Mouse (Mus musculus): ENCODE measurements at regions not wholly inside any gene's neighbourhood (a gene's known extent, or its start where the extent isn't known, plus 50 kb on each side); places are given as distances from the start of the nearest gene placed in this dataset.

DNA sequence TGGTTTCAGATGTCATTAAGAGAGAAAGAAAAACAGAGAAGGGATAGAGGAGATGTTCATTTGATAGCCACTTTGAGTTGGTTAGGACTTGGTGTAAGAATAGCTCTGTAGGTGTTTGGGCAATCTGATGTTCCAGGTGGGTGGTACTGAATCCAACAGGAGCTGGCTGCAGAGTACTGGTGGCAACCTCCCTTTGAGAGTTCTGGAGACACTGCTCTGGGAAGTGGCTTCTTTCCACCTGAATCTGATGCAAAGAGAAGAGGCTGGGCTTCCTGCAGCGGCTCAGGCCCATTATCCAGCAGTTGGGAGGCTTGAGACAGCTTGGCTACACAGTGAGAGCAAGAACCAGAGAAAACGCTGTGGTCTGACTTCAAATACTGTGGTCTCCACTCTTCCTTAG, 77.0 kb upstream of the Podxl start:
- in situ Hi-C loops (cut with MboI; ENCODE audit: low pct_unique_long_range_greater_than_20kb in 1 of 2, low sequenced_read_pairs in 2 of 2, unreplicated experiment in 1 of 2) = loop anchor here (5.0 kb wide), 1 partner anchor 108 kb away; no protein-coding TSS in a partner anchor

DNA sequence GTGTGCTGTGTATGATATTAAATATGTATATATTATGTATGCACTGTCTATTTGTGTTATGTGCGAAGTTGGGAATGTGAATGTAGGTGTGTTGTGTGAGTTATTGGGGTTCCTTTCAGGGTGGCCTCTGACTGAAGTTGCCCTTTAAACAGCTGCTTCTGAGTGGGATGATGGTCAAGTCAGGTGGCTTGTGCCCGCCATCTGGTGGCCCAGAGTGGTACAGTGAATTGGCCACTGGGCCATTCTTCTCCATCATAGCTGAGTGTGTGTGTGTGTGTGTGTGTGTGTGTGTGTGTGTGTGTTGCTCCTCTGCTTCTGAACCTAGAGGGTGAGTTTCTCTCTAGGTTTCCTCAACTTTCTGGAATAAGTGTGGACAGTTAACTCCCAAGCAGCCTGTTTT, 75.7 kb upstream of the Podxl start:
- in situ Hi-C loops (cut with MboI; ENCODE audit: low pct_unique_long_range_greater_than_20kb in 1 of 2, low sequenced_read_pairs in 2 of 2, unreplicated experiment in 1 of 2) = no loop called here

DNA sequence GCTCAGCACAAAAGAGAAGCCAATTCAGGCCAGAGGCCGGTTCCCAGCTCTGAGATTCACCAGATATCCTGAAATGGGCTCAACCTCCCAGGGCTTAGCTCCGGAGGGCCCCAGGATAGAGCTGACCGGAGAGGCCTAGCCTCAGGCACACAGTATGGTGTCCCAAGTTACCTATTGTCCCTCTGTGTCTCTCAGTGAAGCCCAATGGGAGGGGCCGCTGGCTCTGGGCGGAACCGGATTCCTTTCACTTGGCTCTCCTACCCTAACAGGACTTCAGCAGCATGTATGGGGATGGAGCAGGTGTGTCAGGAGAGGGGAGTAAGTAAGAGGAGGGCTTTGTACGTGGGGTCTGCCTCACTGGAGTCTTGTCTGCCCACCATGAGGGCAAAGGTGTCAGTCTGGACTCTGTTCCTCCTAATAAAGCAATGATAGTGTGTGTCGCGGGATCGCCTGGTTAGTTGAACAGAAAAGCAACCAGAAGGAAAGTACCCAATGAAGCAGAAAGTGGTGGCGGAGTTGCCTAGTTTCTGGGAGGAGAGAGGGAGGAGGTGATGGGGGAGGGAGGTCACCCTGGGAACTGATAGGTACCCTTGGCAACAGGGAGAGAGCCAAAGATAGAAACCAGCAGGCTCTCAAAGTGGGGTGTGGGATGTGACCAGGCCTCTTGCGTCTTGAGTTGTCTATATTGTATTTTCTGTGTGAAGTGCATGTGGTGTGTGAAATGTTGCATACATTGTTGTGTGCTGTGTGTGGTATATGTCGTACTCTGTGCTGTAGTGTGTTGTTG, 74.8 kb upstream of the Podxl start:
- in situ Hi-C loops (cut with MboI; ENCODE audit: low pct_unique_long_range_greater_than_20kb in 1 of 2, low sequenced_read_pairs in 2 of 2, unreplicated experiment in 1 of 2) = no loop called here

DNA sequence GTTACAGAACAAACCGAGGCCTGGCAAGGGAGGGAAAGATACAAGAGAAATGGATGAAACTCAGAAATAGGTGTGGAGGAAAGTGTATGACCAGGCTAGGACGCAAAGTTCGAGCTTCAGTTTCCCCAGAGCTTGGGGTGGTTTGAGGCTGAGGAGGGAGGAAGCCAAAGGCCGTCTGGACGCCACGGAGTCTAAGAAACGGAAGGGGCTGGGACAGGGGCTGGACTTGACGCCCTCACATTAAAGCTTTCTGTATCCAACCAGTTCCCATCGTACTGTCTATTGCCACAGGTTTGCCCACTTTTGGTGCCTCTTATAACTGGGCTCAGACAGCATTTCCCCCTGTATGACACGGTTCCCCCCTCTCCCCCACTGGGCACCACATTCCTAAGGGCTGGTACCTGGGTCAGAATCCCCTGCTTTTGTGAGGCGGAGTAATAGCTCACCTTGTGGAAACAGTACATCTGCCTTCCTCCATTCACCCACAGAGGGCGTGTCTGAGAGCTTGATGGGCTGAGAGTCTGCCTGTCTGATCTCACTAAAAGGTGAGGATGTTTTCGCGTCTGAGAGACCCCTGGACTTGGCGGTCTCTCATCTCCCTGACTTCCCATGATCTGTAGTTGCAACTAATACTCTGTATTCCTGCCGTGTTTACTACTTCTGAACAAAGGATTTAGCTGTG, 73.7 kb upstream of the Podxl start:
- in situ Hi-C loops (cut with MboI; ENCODE audit: low pct_unique_long_range_greater_than_20kb in 1 of 2, low sequenced_read_pairs in 2 of 2, unreplicated experiment in 1 of 2) = no loop called here

DNA sequence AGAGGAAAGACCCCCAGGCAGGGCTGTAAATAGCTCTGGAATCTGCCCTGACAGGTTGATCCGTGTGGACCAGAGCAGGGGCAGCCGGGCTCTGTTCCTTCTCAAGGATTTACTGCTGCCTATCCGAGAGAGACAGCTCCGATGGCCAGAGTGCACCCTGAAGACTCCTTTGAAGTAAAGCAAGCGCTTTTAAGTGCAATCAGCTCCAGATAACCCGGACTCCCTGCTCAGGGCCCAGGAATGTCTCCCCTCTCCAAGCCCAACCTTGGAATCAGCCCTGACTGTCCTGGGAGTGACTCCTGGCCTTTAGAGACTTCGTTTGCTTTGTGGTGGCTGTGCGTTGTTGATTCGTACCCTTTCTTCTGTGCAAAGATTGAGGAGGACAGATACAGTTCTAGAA, 73.2 kb upstream of the Podxl start:
- in situ Hi-C loops (cut with MboI; ENCODE audit: low pct_unique_long_range_greater_than_20kb in 1 of 2, low sequenced_read_pairs in 2 of 2, unreplicated experiment in 1 of 2) = no loop called here

DNA sequence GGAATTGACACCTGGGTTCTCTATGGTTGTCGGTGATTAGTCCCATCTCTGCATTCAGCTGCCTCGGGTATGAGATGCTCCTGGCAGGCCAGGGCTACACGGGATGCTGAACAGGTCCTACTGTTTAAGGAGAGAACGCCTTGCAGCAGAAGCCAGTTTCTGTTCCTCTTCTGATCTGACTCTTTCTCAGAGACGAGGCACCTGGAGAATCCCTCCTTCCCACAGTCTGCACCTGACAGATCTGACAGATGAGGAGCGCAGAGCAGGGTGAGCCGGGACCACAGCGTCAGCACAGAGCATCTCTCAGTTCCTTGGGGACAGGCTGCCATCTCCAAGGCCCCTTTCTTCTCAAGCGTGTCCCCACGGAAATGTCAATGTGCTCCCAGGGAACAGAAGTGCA, 68.7 kb upstream of the Podxl start:
- in situ Hi-C loops (cut with MboI; ENCODE audit: low pct_unique_long_range_greater_than_20kb in 1 of 2, low sequenced_read_pairs in 2 of 2, unreplicated experiment in 1 of 2) = no loop called here

DNA sequence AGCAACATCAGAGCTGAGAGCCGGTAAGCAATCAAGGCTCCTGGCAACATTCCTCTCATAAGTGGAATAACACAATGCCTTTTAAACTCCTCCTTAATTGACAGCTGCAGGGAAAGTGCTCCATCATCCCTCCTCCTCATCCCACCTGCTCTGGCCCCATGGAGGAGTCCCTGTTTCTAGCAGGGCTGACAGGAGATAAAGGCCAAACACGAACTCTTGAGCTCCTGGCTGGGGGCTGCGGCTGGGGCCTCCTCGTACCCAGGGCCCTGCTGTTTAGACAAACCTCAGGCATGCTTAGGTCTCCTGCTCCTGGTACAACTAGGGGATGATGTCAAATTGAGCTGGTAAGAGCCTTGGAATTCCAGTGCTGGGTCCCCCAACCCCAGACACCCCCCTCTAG, 66.2 kb upstream of the Podxl start:
- in situ Hi-C loops (cut with MboI; ENCODE audit: low pct_unique_long_range_greater_than_20kb in 1 of 2, low sequenced_read_pairs in 2 of 2, unreplicated experiment in 1 of 2) = no loop called here

DNA sequence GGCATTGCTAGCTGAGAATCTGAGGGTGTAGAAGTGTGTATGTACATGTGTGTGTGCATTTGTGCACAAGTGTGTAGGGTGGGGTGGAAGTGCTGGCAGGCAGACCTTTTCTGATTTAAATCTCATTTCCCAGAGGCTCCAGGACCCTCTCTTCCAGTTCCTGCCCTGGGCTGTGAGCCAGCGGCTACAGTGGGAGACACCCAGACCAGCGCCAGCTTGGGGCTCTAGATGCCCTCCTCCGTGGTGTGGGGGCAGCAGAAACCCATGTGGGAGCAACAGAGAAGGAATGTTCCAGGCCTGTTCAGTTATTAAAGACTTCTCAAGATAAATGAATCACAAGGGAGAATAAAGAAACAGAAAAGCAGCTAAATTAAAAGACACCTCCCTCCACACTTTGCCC, 64.1 kb upstream of the Podxl start:
- in situ Hi-C loops (cut with MboI; ENCODE audit: low pct_unique_long_range_greater_than_20kb in 1 of 2, low sequenced_read_pairs in 2 of 2, unreplicated experiment in 1 of 2) = no loop called here

DNA sequence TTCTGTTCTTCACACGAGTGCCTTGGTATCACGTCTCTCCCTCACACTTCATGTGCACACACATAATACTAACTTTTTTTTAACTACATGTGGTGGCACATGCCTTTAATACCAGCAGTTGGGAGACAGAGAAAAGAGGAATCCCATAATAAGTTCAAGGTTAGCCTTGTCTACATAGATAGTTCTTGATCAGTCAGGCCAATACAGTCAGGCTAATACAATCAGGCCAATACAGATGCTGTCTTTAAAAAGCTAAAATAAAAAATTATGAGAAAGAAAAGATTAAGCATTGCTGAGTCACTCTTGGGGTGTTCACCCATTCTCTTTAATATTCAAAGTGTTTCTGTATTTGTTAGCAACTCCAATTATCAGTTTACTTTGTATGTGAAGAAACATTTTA, 61.3 kb upstream of the Podxl start:
- in situ Hi-C loops (cut with MboI; ENCODE audit: low pct_unique_long_range_greater_than_20kb in 1 of 2, low sequenced_read_pairs in 2 of 2, unreplicated experiment in 1 of 2) = no loop called here

DNA sequence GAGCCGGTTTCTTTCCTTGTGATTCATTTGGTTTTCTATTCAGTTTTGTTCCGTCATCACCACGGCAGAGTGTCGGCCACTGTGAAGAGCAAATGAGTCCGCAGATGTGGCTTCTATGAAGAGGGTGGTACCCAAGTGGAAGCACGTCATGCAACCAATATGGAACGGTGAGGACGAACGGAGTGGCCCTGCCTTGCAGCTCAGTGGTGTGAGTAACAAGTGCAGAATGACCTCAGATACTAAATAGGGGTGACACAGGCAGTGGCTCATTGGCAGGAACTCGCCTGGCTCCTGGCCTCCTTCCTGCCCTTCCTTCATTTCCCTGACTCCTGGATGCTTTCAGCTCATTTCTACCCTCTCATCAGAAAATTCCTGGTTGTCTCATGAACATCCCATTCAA, 60.6 kb upstream of the Podxl start:
- in situ Hi-C loops (cut with MboI; ENCODE audit: low pct_unique_long_range_greater_than_20kb in 1 of 2, low sequenced_read_pairs in 2 of 2, unreplicated experiment in 1 of 2) = no loop called here

DNA sequence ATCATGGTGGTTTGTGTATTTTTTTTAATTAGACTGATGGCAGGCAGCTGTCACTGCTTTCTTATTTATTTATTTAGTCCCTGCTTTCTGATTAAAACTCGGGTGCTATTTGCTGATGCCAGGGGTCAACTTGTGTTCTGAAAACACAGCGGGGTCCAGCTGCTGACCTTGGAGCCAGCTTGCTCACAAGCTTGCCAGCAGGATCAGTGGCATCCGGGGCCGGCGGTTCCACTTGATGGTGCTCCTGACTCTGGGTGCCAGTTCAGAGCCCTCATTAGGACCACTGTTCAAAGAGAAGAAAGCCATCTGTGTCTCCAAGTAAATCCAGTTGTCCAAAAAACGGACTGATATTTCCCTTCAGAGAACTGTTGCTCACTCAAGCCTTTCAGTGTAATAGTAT, 57.2 kb upstream of the Podxl start:
- in situ Hi-C loops (cut with MboI; ENCODE audit: low pct_unique_long_range_greater_than_20kb in 1 of 2, low sequenced_read_pairs in 2 of 2, unreplicated experiment in 1 of 2) = no loop called here

DNA sequence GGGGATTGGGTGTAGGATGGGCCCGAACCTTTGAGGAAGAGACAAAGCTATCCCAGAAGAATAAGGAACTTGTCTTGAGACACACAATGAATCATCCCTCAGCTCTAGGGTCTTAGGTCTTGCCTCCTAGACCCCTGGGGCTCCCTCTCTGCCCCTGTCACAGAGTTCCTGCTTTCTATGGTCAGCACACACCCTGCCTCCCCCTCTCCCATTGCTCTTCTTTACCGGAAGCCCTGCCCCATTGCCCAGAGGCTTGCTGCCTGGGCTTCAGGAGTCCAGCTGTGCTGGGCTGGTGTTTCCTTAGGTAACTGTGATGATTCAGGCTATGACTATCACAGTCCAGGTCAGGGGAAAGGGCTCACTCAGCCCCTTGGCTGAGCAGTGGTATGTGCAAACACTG, 55.1 kb upstream of the Podxl start:
- in situ Hi-C loops (cut with MboI; ENCODE audit: low pct_unique_long_range_greater_than_20kb in 1 of 2, low sequenced_read_pairs in 2 of 2, unreplicated experiment in 1 of 2) = no loop called here

DNA sequence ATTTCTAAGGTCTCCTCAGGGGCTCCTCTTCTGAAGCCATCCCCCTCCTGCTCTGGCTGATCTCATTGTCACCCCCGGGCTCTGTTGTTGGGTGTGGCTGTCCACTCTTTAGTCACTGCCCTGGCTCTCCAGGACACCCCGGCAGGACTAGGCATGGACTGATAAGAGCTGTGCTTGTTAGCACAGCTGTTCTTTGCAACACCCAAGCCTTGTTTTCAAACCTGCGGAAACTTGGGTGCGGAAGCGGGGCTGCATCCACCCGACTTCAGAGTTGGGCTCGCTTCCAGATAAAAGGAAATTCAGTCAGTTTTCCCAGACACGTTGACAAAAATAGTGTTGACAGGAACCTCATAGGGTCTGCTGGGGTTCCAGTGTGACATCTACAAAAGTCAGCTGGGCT, 53.6 kb upstream of the Podxl start:
- in situ Hi-C loops (cut with MboI; ENCODE audit: low pct_unique_long_range_greater_than_20kb in 1 of 2, low sequenced_read_pairs in 2 of 2, unreplicated experiment in 1 of 2) = no loop called here

DNA sequence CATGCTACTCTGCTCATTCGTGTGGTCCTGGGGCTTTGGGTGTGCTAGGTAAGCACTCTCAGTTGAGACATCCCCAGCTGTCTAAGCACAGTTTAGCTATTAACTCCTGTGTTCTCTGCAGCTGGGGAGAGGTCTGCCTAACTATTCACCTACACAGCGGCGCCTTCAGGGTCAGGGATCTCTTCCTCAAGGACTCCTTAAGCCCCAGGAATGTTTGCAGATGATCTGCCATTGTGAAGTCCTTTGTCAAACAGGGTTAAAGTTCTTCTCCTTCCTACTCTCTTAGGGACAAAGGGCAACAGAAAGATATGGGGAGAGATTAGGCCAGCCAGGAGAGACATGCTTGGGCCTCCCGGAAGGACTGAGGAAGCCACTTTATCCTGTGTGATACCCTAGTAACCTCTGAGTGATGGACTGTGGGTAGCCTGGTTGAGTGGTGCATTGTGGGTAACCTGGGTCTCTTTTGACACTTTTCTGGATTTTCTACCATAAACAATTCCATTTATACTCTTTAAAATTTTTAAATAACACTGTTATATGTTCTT, 51.7 kb upstream of the Podxl start:
- in situ Hi-C loops (cut with MboI; ENCODE audit: low pct_unique_long_range_greater_than_20kb in 1 of 2, low sequenced_read_pairs in 2 of 2, unreplicated experiment in 1 of 2) = no loop called here

DNA sequence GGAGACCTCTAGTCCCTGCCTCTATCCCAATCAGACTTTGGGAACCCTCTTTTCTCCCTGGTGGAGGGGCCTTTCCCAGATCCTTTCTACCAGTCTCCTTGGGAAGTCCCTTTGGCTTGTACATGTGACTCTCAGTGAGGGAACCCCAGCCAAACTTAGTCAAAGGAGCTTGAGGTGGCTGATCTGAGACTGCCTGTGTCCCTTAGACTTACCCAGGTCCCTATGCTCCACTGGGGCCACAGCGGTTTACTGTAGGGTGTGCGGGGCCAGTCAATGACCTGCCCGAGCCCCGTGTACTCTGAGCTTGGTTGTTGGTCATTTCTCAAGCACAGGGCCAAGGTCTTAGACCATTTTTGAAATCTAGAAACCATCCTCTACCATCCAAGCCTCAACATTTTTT, 50.8 kb upstream of the Podxl start:
- in situ Hi-C loops (cut with MboI; ENCODE audit: low pct_unique_long_range_greater_than_20kb in 1 of 2, low sequenced_read_pairs in 2 of 2, unreplicated experiment in 1 of 2) = no loop called here

DNA sequence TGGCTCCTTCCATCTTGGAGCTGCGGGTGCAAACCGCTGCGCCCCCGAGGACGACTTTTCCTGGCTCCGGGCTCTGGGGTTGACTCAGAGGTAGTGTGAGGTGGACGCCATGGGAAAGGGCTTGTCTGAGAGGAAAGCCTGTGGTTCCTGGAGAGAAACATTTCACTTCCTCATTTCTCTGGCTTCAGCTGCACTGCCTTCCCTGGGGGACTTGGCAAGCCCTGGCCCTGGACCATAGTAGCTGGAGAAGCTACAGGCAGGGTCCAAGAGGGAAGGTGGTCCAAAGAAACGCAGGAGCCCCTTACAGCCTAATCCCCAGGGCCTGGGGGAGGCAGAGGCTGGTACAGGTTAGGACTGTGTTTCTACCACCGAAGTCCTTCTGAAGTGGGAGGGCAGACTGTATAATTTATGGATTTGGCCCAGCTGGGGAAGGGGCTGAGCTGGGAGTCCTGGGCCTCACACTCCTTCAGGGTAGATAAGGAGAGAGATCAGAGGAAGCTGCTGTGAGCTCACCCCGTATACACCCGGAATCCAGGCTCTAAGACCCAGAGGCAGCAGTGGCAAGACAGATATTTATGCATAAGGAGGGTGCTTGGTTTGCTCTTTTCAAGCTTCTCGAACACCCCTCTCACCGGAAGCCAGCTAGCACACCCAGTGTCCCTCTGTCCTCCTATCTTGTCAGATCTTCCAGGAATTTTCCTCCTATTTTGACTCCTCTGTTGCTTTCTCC, 50.0 kb upstream of the Podxl start:
- in situ Hi-C loops (cut with MboI; ENCODE audit: low pct_unique_long_range_greater_than_20kb in 1 of 2, low sequenced_read_pairs in 2 of 2, unreplicated experiment in 1 of 2) = no loop called here
